Mouse (Mus musculus) kidney, adult 2 months (tissue): ENCODE data around the gene Csad. TPM values are rescaled to one million over a fixed set of nuclear protein-coding genes. Genes with fewer than 3 reads are reported as not detected.

Experiments
- DNase-seq: peaks from one replicate; pipeline ENCODE4 v3.0.0; 2021
- H3K27ac ChIP-seq: fragments of 200-500 bp; 2 replicates; pipeline ENCODE4 v1.5.1; 2012; ENCODE audit warnings: low read depth, low read length, control low read depth, inconsistent platforms; ENCODE audit not compliant: insufficient read depth
- H3K27me3 ChIP-seq: fragments of 200-500 bp; replicated peaks from 2 replicates; pipeline ENCODE4 v1.6.1; 2012; ENCODE audit warnings: mild to moderate bottlenecking, moderate library complexity, low read length, inconsistent platforms; ENCODE audit not compliant: control insufficient read depth, insufficient read depth
- H3K36me3 ChIP-seq: fragments of 200-500 bp; 2 replicates; pipeline ENCODE4 v1.6.1; 2012; ENCODE audit warnings: mild to moderate bottlenecking, moderate library complexity, low read length, inconsistent platforms; ENCODE audit not compliant: control insufficient read depth, insufficient read depth
- H3K4me1 ChIP-seq: fragments of 200-500 bp; 2 replicates; pipeline ENCODE4 v1.6.1; 2011; ENCODE audit warnings: low read length; ENCODE audit not compliant: control insufficient read depth, insufficient read depth
- H3K4me3 ChIP-seq: fragments of 200-500 bp; 2 replicates; pipeline ENCODE4 v1.5.1; 2011; ENCODE audit warnings: mild to moderate bottlenecking, low read depth, low read length, control low read depth; ENCODE audit not compliant: insufficient read depth
- CTCF ChIP-seq: fragments of 200-500 bp; conservative IDR thresholded peaks from 2 replicates; pipeline ENCODE4 v1.5.1; 2011; ENCODE audit warnings: low read depth, mild to moderate bottlenecking, control low read depth, low read length, moderate library complexity, mixed read lengths; ENCODE audit not compliant: insufficient read depth, insufficient read length
- POLR2A ChIP-seq: fragments of 200-500 bp; IDR thresholded peaks from one replicate; pipeline ENCODE4 v1.6.1; 2011; ENCODE audit warnings: low read depth, low read length, control low read depth
- WGBS: fragments of 180-500 bp; shearing (Covaris S2); methylation state at CpG from one replicate; pipeline ENCODE4 v1.1.7; 2018; 5-methylcytosine and 5-hydroxymethylcytosine counted together
- polyA plus RNA-seq: library from polyadenylated mRNA; depleted of rRNA; stranded (reverse); fragments of >200 nt; gene quantifications from 2 replicates; pipeline ENCODE4 v1.2.3, GENCODE M21; 2012

Gene Csad
- polyA plus RNA-seq, 1 experiment: 216 TPM

- 64% methylated on average over 7 of the region's 7 CpGs for WGBS
- no peaks in the 10 kb centered on the region for H3K36me3 ChIP-seq
- no peak overlapping the region for H3K4me3 ChIP-seq
- H3K4me1 ChIP-seq: peaks cover 9% of the 10 kb centered on the region; the same call in 1 of the 2 replicates
- no peak overlapping the region for H3K27ac ChIP-seq
- H3K27me3 ChIP-seq: no peaks in the 10 kb centered on the region
- TF ChIP-seq CTCF (no peak), POLR2A (no peak)
- DNase-seq: peak; percentile 61
Observed at GRCm38 (mm10) chr15:102176571-102177316, 27.8 kb downstream of the Csad start.

- no peaks in the 10 kb centered on the region for H3K27me3 ChIP-seq
- 80% methylated on average over 16 of the region's 16 CpGs for WGBS
- no peaks in the 10 kb centered on the region for H3K36me3 ChIP-seq
- H3K4me1 ChIP-seq: peaks cover 9% of the 10 kb centered on the region; the same call in 1 of the 2 replicates
- no peak overlapping the region for H3K27ac ChIP-seq
- DNase-seq: no peak
- TF ChIP-seq CTCF (no peak), POLR2A (no peak)
- H3K4me3 ChIP-seq: no peak overlapping the region
Observed at GRCm38 (mm10) chr15:102175736-102176319, 28.7 kb downstream of the Csad start.

- Histone ChIP-seq H3K27me3 (no peaks in the 10 kb centered on the region), H3K4me1 (peaks cover 2% of the 10 kb centered on the region; the same call in 1 of the 2 replicates), H3K4me3 (no peak overlapping the region), H3K36me3 (no peaks in the 10 kb centered on the region), H3K27ac (no peak overlapping the region)
- TF ChIP-seq CTCF: no peak
- TF ChIP-seq POLR2A: no peak
- no peak for DNase-seq
- WGBS: 74% methylated on average over 3 of the region's 3 CpGs
Observed at GRCm38 (mm10) chr15:102173581-102173980, 30.9 kb downstream of the Csad start.

GRCm38 (mm10) chr15:102169064-102169463, 35.5 kb downstream of the Csad start:
- WGBS: 48% methylated on average over 2 of the region's 2 CpGs
- TF ChIP-seq POLR2A (no peak), CTCF (no peak)
- no peaks in the 10 kb centered on the region for H3K27me3 ChIP-seq
- no peaks in the 10 kb centered on the region for H3K36me3 ChIP-seq
- no peak overlapping the region for H3K27ac ChIP-seq
- H3K4me3 ChIP-seq: no peak overlapping the region
- H3K4me1 ChIP-seq: no peaks in the 10 kb centered on the region
- no peak for DNase-seq

GRCm38 (mm10) chr15:102167620-102168021, 36.9 kb downstream of the Csad start:
- TF ChIP-seq POLR2A (no peak), CTCF (no peak)
- Histone ChIP-seq H3K4me1 (no peaks in the 10 kb centered on the region), H3K27me3 (no peaks in the 10 kb centered on the region), H3K27ac (no peak overlapping the region), H3K36me3 (no peaks in the 10 kb centered on the region), H3K4me3 (no peak overlapping the region)
- 30% methylated on average over 6 of the region's 6 CpGs for WGBS
- no peak for DNase-seq

GRCm38 (mm10) chr15:102165468-102166100, 38.9 kb downstream of the Csad start:
- WGBS: 41% methylated on average over 6 of the region's 6 CpGs
- TF ChIP-seq POLR2A (no peak), CTCF (no peak)
- H3K36me3 ChIP-seq: no peaks in the 10 kb centered on the region
- no peak overlapping the region for H3K27ac ChIP-seq
- no peaks in the 10 kb centered on the region for H3K27me3 ChIP-seq
- H3K4me3 ChIP-seq: no peak overlapping the region
- no peaks in the 10 kb centered on the region for H3K4me1 ChIP-seq
- DNase-seq: no peak

GRCm38 (mm10) chr15:102163900-102164693, 40.4 kb downstream of the Csad start:
- TF ChIP-seq CTCF (peak; percentile 28; the same call in 1 of the 2 replicates), POLR2A (no peak)
- no peak overlapping the region for H3K27ac ChIP-seq
- no peaks in the 10 kb centered on the region for H3K27me3 ChIP-seq
- no peaks in the 10 kb centered on the region for H3K4me1 ChIP-seq
- DNase-seq: no peak
- H3K36me3 ChIP-seq: no peaks in the 10 kb centered on the region
- H3K4me3 ChIP-seq: no peak overlapping the region
- WGBS: 64% methylated on average over 3 of the region's 3 CpGs
